Mouse (Mus musculus) c-Kit-positive CD71-positive TER-119-negative erythroid progenitor cells, embryonic 14.5 days (primary cell): Measurements from ENCODE around the gene Crybg3.

ENCODE experiments used
- DNase-seq: peaks from one replicate; pipeline ENCODE4 v3.0.0-alpha.2; 2013; ENCODE audit warnings: low read depth

Crybg3 gene

DNA sequence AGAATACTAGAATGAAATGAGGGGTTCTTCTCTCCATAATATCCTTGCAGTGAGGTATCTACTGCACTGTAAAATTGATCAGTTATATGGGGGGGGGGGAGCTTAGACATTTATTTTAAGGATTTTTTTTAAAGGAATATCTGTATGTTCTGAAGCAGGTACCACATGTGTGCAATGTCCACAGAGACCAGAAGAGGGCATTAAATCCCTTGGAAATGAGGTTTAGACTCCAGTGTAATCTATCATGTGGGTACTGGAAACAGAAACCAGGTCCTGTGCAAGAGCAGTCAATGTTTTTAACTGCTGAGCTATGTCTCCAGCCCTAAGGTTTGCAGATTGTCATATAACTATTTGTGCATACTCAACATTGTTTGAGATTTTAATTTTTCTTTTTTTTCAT is 151.7 kb downstream of the Crybg3 start:
- no peak for DNase-seq

DNA sequence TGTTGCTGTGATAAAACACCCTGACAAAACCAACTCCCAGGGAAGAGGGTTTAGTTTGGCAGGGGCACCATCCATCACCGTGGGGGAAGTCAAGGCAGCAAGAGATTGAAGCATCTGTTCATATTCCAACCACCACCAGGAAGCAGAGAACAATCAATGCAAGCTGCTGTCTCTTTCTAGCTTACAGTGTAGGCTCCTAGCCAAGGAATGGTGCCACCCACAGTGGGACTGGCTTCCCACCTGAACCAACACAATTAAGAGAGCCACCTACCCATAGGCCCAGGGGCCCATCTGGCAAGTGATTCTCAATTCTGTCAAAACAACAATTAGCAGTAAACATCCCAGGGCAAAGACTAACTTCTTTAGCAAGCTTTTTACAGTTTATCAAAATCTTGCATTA is 152.6 kb downstream of the Crybg3 start:
- no peak for DNase-seq

DNA sequence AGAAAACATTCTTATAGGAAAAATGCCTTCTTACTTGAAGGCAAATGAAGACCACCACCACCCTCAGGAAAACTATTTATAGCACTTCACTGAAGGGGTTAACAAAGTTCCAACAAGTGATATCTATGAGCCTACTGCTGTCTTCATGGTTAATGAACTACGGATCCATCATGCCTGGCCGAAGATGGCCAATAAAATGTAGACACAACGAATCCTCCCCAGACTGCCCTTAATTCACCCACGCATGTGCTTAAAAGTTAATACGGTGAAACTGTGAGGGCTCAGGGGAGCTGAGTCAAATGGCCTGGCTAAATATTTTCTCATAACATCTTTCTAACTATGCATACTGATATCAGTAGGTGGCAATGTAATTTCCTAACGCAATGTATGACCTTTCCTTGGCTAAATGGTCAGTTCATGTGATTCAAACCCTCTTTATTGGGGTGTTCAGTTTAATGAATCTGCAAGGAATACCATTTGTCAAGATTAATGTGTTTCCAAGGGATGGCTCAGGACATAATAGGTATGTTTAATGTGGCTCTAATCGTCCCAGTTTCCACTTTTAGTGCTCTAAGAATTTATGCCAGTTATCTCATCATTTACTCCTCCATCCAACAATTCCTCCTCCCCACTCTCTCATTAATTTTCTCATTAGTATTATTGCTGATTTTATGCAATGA is 155.8 kb downstream of the Crybg3 start:
- DNase-seq = no peak
